Mouse (Mus musculus) bone marrow, adult 2 months (tissue): ENCODE results near the gene Nlrx1. TPM values are rescaled to one million over a fixed set of nuclear protein-coding genes. Genes with fewer than 3 reads are reported as not detected.
A peak's percentile ranks its signal among the peaks of the same experiment; 100 is the strongest.

Experiments
- H3K27ac ChIP-seq: fragments of 200-500 bp; 2 replicates; pipeline ENCODE4 v1.5.1; 2012; ENCODE audit warnings: low read depth, mild to moderate bottlenecking, control low read depth, inconsistent platforms, low read length; ENCODE audit not compliant: control insufficient read depth, poor library complexity, insufficient read depth
- H3K4me1 ChIP-seq: fragments of 200-500 bp; 2 replicates; pipeline ENCODE4 v1.6.1; 2011; ENCODE audit warnings: low read length; ENCODE audit not compliant: control insufficient read depth, insufficient read depth
- H3K4me3 ChIP-seq: fragments of 200-500 bp; replicated peaks from 2 replicates; pipeline ENCODE3; 2011; ENCODE audit warnings: mild to moderate bottlenecking, low read depth, low read length, control low read depth; ENCODE audit not compliant: control insufficient read depth
- CTCF ChIP-seq: fragments of 200-500 bp; IDR thresholded peaks from 2 replicates; pipeline ENCODE4 v1.5.1; 2011; ENCODE audit warnings: low read length, control low read depth; ENCODE audit not compliant: control insufficient read depth, insufficient read depth
- POLR2A ChIP-seq: fragments of 200-500 bp; IDR thresholded peaks from 2 replicates; pipeline ENCODE4 v1.6.1; 2011; ENCODE audit warnings: low read depth, mild to moderate bottlenecking, control low read depth, low read length, borderline replicate concordance; ENCODE audit not compliant: control insufficient read depth
- WGBS: fragments of 180-500 bp; shearing (Covaris S2); methylation state at CpG from one replicate; pipeline ENCODE4 v1.1.7; 2018; 5-methylcytosine and 5-hydroxymethylcytosine counted together
- polyA plus RNA-seq: library from polyadenylated mRNA; stranded (reverse); fragments of >200 nt; gene quantifications from 2 replicates; pipeline ENCODE4 v1.2.4, GENCODE M21; 2011; ENCODE audit warnings: low replicate concordance; ENCODE audit not compliant: missing spikeins, insufficient read depth, insufficient read length

Nlrx1 gene
- polyA plus RNA-seq, 1 experiment: 25.0 TPM

GRCm38 (mm10) chr9:44247907-44248306 is 20.5 kb downstream of the Nlrx1 start:
- WGBS: 59% methylated on average over 6 of the region's 6 CpGs
- H3K4me3 ChIP-seq: no peak overlapping the region
- no peak overlapping the region for H3K27ac ChIP-seq
- TF ChIP-seq CTCF: no peak
- TF ChIP-seq POLR2A: no peak
- H3K4me1 ChIP-seq: no peaks in the 10 kb centered on the region; the same call in 1 of the 2 replicates

GRCm38 (mm10) chr9:44243621-44244020 is 24.8 kb downstream of the Nlrx1 start:
- TF ChIP-seq CTCF (no peak), POLR2A (no peak)
- Histone ChIP-seq H3K27ac (no peak overlapping the region), H3K4me1 (no peaks in the 10 kb centered on the region; the same call in 1 of the 2 replicates), H3K4me3 (no peak overlapping the region)
- WGBS: 83% methylated on average over 2 of the region's 2 CpGs

GRCm38 (mm10) chr9:44241418-44241817 is 27.0 kb downstream of the Nlrx1 start:
- H3K27ac ChIP-seq: no peak overlapping the region
- no peaks in the 10 kb centered on the region; the same call in 1 of the 2 replicates for H3K4me1 ChIP-seq
- H3K4me3 ChIP-seq: no peak overlapping the region
- no peak for TF ChIP-seq CTCF
- no peak for TF ChIP-seq POLR2A
- 44% methylated on average over 9 of the region's 9 CpGs for WGBS

GRCm38 (mm10) chr9:44240911-44241310 is 27.5 kb downstream of the Nlrx1 start:
- WGBS: 84% methylated on average over 5 of the region's 5 CpGs
- Histone ChIP-seq H3K27ac (no peak overlapping the region), H3K4me1 (no peaks in the 10 kb centered on the region; the same call in 1 of the 2 replicates), H3K4me3 (no peak overlapping the region)
- TF ChIP-seq POLR2A (no peak), CTCF (no peak)

- Histone ChIP-seq H3K27ac (no peak within 1 kb of the TSS), H3K4me3 (no peak within 1 kb of the TSS), H3K4me1 (no peaks in the 10 kb centered on the region; the same call in 1 of the 2 replicates)
- 57% methylated on average over 2 of the region's 2 CpGs for WGBS
- TF ChIP-seq POLR2A (no peak), CTCF (no peak)
Observed at GRCm38 (mm10) chr9:44240399-44240798, 28.0 kb downstream of the Nlrx1 start, which contains the start of gene Ccdc153. Ccdc153 (plus strand) TSS chr9:44240676.

- Histone ChIP-seq H3K4me3 (no peak overlapping the region), H3K27ac (no peak overlapping the region), H3K4me1 (no peaks in the 10 kb centered on the region; the same call in 1 of the 2 replicates)
- peak; percentile 64 for TF ChIP-seq CTCF
- TF ChIP-seq POLR2A: no peak
- WGBS: 11% methylated on average over 5 of the region's 5 CpGs
Observed at GRCm38 (mm10) chr9:44239447-44239846, 29.0 kb downstream of the Nlrx1 start.

DNA sequence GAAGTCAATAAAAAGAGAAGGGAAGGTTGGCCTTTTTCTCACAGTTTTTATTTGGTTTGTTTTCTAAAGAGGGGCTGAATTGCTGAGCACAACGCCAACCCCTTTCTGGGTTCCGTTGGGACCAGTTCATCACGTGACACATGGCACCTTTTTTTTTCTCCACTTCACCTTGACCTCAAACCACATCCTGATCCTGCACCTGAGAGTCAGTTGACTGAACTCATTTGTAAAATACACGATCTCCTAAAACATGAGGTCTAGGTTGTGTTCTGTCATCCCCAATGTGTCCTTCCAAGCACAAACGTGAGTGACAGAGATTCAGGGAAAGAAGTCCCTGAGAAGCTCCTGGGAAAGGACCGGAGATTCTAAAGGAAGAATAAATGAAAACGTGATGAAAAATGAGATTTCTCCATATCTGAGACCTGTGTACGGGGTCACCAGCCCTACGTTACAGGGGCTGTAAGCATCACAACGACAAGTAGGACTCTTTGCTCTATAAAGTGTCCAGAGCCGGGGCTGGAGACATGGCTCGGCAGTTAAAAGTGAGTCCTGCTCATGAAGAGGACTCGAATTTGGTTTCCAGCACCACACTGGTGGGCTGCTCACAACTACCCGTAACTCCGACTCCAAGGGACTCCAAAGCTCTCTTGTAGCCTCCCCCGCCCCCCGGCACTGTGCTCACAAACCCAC is 29.8 kb downstream of the Nlrx1 start:
- no peak overlapping the region for H3K4me3 ChIP-seq
- TF ChIP-seq POLR2A (no peak), CTCF (no peak)
- no peak overlapping the region for H3K27ac ChIP-seq
- WGBS: 71% methylated on average over 17 of the region's 17 CpGs
- no peaks in the 10 kb centered on the region; the same call in 1 of the 2 replicates for H3K4me1 ChIP-seq

GRCm38 (mm10) chr9:44237128-44237527 is 31.3 kb downstream of the Nlrx1 start:
- Histone ChIP-seq H3K4me3 (no peak overlapping the region), H3K4me1 (no peaks in the 10 kb centered on the region; the same call in 1 of the 2 replicates), H3K27ac (no peak overlapping the region)
- 73% methylated on average over 4 of the region's 4 CpGs for WGBS
- no peak for TF ChIP-seq CTCF
- TF ChIP-seq POLR2A: no peak
